Mouse (Mus musculus): ENCODE results near the gene Alg12. TPM values are rescaled to one million over a fixed set of nuclear protein-coding genes. Genes with fewer than 3 reads are reported as not detected.
"Not testable (repeated sequence)": the region's sequence is repeated elsewhere in the genome, so short reads cannot be mapped to it uniquely, and the experiment has no call there.

The Alg12 gene
- polyA plus RNA-seq, 1 experiment from 2014 or later, result 8.3 TPM

DNA sequence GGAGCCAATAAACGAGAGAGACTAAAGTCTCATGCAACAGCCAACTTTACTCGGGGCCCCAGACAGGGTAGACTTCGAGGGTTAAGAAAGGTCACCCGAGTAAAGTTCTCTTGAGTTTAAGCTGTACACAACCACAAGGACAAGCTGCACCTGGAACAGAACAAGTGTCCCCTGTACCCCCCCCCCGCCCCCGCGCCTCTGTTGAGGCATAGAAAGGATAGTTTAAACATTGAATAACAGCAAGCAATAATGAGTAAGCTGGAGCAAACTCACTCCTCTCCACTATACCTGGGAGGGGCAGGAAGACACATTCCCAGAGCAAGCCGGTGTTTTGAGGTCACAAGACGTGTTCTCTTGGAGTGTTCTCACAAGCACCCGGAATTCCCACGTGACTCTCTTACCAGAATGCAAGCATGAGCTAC lies 19.2 kb downstream of the Alg12 start:
- 86% methylated on average over 11 of the region's 11 CpGs for WGBS
- ATAC-seq (ENCODE audit: low FRiP score), result no peak
- Histone ChIP-seq H3K27me3 (no peaks in the 10 kb centered on the region), H3K4me1 (no peaks in the 10 kb centered on the region), H3K4me2 (no peak overlapping the region), H3K9ac (no peak overlapping the region), H3K9me3 (no peaks in the 10 kb centered on the region), H3K27ac (no peak overlapping the region), H3K36me3 (replicated peaks) (peaks cover 12% of the 10 kb centered on the region), H3K4me3 (replicated peaks) (no peak overlapping the region)

DNA sequence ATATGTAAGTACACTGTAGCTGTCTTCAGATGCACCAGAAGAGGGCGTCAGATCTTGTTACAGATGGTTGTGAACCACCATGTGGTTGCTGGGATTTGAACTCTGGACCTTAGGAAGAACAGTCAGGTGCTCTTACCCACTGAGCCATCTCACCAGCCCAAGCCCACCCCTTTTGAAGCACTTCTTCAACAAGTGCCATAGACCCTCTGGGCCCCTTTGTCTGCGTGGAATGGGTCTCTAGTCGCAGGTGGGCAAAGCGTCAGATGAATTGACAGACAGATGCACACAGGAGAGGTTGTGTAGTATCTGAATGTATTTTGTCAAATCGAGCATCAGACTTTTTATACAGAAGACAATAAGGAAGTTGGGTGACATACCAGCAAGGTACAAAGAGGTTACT lies 24.4 kb downstream of the Alg12 start:
- ATAC-seq (ENCODE audit: low FRiP score); H3K36me3 ChIP-seq (replicated peaks); H3K4me3 ChIP-seq (replicated peaks); H3K4me2 ChIP-seq; H3K27me3 ChIP-seq; H3K9me3 ChIP-seq; H3K9ac ChIP-seq; H3K27ac ChIP-seq; H3K4me1 ChIP-seq: not testable (repeated sequence)
- WGBS, result 85% methylated on average over 5 of the region's 5 CpGs

DNA sequence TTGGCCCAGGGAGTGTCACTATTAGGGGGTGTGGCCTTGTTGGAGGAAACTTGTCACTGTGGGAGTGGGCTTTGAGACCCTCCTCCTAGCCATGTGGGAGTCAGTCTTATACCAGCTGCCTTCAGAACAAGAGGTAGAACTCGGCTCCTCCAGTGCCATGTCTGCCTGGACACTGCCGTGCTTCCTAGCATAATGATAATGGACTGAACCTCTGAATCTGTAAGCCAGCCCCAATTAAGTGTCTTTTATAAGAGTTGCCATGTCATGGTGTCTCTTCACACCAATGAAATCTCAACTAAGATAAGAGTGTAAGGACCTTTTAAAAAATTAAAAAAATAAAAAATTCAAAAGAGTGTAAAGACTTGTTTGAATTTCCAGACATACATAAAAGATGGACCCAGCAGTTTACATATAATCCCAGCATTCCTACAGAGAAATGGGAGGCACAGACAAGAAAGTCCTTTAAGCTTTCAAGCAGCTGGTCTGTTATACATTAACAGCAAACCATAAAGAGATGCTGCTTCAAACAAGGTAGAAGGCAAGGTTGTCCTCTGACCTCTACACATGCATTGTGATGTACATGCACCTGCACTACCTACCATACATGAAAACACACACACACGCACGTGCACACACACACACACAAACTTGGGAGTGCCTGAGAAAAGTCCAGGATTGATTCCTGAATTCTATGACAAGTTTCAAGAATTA lies 26.8 kb downstream of the Alg12 start:
- ATAC-seq (ENCODE audit: low FRiP score), result no peak
- no peaks in the 10 kb centered on the region for H3K9me3 ChIP-seq
- no peak overlapping the region for H3K4me2 ChIP-seq
- 85% methylated on average over 4 of the region's 4 CpGs for WGBS
- H3K36me3 ChIP-seq (replicated peaks), result peaks cover 4% of the 10 kb centered on the region
- H3K27ac ChIP-seq, result no peak overlapping the region
- no peaks in the 10 kb centered on the region for H3K27me3 ChIP-seq
- no peaks in the 10 kb centered on the region for H3K4me1 ChIP-seq
- H3K9ac ChIP-seq, result no peak overlapping the region
- H3K4me3 ChIP-seq (replicated peaks), result no peak overlapping the region

DNA sequence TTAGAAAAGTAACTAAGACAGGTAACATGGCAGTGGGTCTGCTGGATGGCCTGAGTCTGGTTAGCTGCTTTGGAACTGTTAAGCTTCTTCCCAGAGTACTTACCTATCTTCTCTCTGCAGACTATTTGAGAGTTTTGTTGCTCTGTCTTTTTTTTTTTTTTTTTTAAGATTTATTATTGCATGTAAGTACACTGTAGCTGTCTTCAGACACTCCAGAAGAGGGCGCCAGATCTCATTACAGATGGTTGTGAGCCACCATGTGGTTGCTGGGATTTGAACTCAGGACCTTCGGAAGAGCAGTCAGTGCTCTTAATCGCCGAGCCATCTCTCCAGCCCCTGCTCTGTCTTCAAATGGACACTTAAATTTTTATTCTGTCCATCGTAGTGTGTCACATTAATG lies 44.5 kb downstream of the Alg12 start:
- not testable (repeated sequence) for H3K27ac ChIP-seq; H3K27me3 ChIP-seq; H3K9ac ChIP-seq; H3K4me2 ChIP-seq; ATAC-seq (ENCODE audit: low FRiP score); H3K9me3 ChIP-seq; H3K4me3 ChIP-seq (replicated peaks); H3K4me1 ChIP-seq
- 89% methylated on average over 5 of the region's 5 CpGs for WGBS
- peaks cover 69% of the 10 kb centered on the region for H3K36me3 ChIP-seq (replicated peaks)

DNA sequence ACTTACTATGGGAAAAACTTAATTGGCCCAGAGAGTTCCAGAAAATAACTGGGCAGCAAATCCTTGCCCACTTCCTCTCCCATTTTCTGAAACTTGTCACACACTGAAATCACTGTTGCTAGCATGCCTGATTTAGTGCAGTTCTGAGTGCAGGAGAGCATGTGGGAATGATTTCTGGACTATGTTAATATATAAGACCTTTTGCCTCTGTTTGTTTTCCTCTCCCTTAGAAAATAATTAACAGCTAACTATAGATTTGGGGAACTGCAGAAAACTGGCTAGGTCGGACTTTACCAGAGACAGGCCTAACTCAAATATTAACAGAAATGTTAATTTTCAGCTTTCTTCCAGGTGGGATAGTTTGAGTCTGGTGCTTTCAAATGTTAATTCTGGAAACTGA lies 50.6 kb downstream of the Alg12 start:
- H3K9me3 ChIP-seq, result no peaks in the 10 kb centered on the region
- H3K4me3 ChIP-seq (replicated peaks), result no peak overlapping the region
- H3K9ac ChIP-seq, result no peak overlapping the region
- H3K27me3 ChIP-seq, result no peaks in the 10 kb centered on the region
- 95% methylated on average over 1 of the region's 1 CpGs for WGBS
- no peak overlapping the region for H3K27ac ChIP-seq
- no peak overlapping the region for H3K4me2 ChIP-seq
- ATAC-seq (ENCODE audit: low FRiP score), result no peak
- H3K36me3 ChIP-seq (replicated peaks), result peaks cover 63% of the 10 kb centered on the region
- no peaks in the 10 kb centered on the region for H3K4me1 ChIP-seq

DNA sequence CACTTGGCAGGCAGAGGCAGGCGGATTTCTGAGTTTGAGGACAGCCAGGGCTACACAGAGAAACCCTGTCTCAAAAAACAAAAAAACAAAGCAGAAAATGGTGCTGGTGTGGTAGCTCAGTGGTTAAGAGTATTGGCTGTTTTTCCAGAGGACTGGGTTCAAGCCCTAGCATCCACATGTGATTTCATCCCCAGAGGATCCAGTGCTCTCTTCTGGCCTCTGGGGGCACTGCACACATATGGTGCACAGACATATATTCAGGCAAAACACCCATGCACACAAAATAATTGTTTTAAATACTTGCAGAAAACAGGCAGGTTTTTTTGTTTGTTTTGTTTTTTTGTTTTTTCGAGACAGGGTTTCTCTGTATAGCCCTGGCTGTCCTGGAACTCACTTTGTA lies 53.0 kb downstream of the Alg12 start:
- H3K4me2 ChIP-seq; H3K27me3 ChIP-seq; ATAC-seq (ENCODE audit: low FRiP score); H3K27ac ChIP-seq; H3K9me3 ChIP-seq; H3K4me3 ChIP-seq (replicated peaks); H3K9ac ChIP-seq; H3K4me1 ChIP-seq: not testable (repeated sequence)
- 98% methylated on average over 2 of the region's 2 CpGs for WGBS
- peaks cover 61% of the 10 kb centered on the region for H3K36me3 ChIP-seq (replicated peaks)

DNA sequence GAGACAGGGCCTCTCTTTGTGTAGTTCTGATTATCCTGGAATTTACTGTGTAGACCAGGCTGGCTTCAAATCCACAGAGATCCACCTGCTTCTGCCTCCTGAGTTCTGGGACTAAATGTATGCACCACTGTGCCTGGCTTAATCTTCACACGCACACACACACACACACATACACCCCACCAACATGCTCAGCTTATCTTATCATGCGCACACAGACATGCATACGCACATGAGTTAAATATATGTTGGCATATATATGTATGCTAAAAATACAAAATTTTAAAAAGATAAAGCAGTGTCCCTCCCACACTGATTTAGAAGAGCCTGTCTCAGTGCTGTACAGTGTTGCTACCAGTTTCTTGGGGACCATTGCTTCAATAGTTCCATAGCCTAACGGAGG lies 57.6 kb downstream of the Alg12 start:
- Histone ChIP-seq H3K27me3 (no peaks in the 10 kb centered on the region), H3K27ac (no peak overlapping the region), H3K4me3 (replicated peaks) (no peak overlapping the region), H3K9ac (no peak overlapping the region), H3K36me3 (replicated peaks) (peaks cover 85% of the 10 kb centered on the region), H3K4me2 (no peak overlapping the region), H3K9me3 (no peaks in the 10 kb centered on the region), H3K4me1 (no peaks in the 10 kb centered on the region)
- 98% methylated on average over 4 of the region's 4 CpGs for WGBS
- ATAC-seq (ENCODE audit: low FRiP score), result no peak

DNA sequence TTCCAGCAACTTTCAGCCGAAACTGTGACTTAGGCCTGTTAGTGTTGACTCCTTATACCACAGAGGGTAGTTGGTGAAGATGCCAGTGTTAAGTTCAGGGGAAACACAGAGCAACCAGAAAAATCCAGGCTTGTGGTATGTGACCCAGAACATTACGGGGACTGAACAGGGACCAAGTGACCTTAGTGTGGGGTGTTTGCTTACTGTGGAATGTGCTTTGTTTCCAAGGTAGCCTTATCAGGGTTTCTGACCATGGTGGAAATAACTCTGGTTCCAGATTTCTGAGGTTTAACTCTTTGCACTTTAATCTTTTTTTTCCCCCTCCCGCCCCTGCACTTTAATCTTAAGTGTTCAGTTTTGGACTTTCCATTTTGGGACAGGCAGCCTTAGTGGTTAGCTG lies 61.1 kb downstream of the Alg12 start:
- Histone ChIP-seq H3K9ac (no peak overlapping the region), H3K27me3 (no peaks in the 10 kb centered on the region), H3K4me2 (no peak overlapping the region), H3K4me1 (peaks cover 10% of the 10 kb centered on the region), H3K36me3 (replicated peaks) (peaks cover 71% of the 10 kb centered on the region), H3K4me3 (replicated peaks) (no peak overlapping the region), H3K27ac (no peak overlapping the region), H3K9me3 (no peaks in the 10 kb centered on the region)
- 91% methylated on average over 3 of the region's 3 CpGs for WGBS
- ATAC-seq (ENCODE audit: low FRiP score), result no peak

DNA sequence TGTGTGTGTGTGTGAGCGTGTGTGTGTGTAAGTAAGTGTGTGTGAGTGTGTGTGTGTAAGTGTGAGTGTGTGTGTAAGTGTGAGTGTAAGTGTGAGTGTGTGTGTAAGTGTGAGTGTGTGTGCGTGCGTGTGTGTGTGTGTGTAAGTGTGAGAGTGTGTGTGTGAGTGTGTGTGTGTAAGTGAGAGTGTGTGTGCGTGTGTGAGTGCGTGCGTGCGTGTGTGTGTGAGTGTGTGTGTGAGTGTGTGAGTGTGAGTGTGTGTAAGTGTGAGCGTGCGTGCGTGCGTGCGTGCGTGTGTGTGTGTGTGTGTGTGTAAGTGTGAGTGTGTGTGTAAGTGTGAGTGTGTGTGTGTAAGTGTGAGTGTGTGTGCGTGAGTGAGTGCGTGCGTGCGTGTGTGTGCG lies 63.4 kb downstream of the Alg12 start:
- no peak overlapping the region for H3K4me3 ChIP-seq (replicated peaks)
- H3K9ac ChIP-seq, result no peak overlapping the region
- no peaks in the 10 kb centered on the region for H3K27me3 ChIP-seq
- no peak overlapping the region for H3K4me2 ChIP-seq
- peaks cover 16% of the 10 kb centered on the region for H3K4me1 ChIP-seq
- ATAC-seq (ENCODE audit: low FRiP score), result no peak
- WGBS, result 96% methylated on average over 18 of the region's 18 CpGs
- no peaks in the 10 kb centered on the region for H3K9me3 ChIP-seq
- H3K27ac ChIP-seq, result no peak overlapping the region
- peaks cover 50% of the 10 kb centered on the region for H3K36me3 ChIP-seq (replicated peaks)

Other genes with a start within 250 kb of the Alg12 start
- gene Zdhhc25, start 219.0 kb downstream of the Alg12 start, polyA plus RNA-seq (2016; fragmentation: Nextera tagmentation; extraction: Ambion mirVana), result not detected in 2 replicates
- 30.0 and 31.8 TPM in 2 replicates for gene Brd1, start 85.1 kb downstream of the Alg12 start, polyA plus RNA-seq (2016; fragmentation: Nextera tagmentation; extraction: Ambion mirVana)
- 43.6 and 47.1 TPM in 2 replicates for gene Zbed4, start 67.7 kb downstream of the Alg12 start, polyA plus RNA-seq (2016; fragmentation: Nextera tagmentation; extraction: Ambion mirVana)
- 63.1 and 64.3 TPM in 2 replicates for gene Creld2, start 328 bp upstream of the Alg12 start, polyA plus RNA-seq (2016; fragmentation: Nextera tagmentation; extraction: Ambion mirVana)
- gene Pim3, start 42.9 kb upstream of the Alg12 start, polyA plus RNA-seq (2016; fragmentation: Nextera tagmentation; extraction: Ambion mirVana), result 46.0 and 49.4 TPM in 2 replicates
- gene Ttll8, start 135.1 kb upstream of the Alg12 start, polyA plus RNA-seq (2016; fragmentation: Nextera tagmentation; extraction: Ambion mirVana), result 0.14 and 0.17 TPM in 2 replicates
- 15.5 and 16.3 TPM in 2 replicates for gene Mlc1, start 159.7 kb upstream of the Alg12 start, polyA plus RNA-seq (2016; fragmentation: Nextera tagmentation; extraction: Ambion mirVana)
- not detected in 2 replicates for gene Mov10l1, start 163.6 kb upstream of the Alg12 start, polyA plus RNA-seq (2016; fragmentation: Nextera tagmentation; extraction: Ambion mirVana)
- 1.3 and 1.8 TPM in 2 replicates for gene Panx2, start 240.4 kb upstream of the Alg12 start, polyA plus RNA-seq (2016; fragmentation: Nextera tagmentation; extraction: Ambion mirVana)

All from forebrain, embryonic 12.5 days (tissue).